Mouse (Mus musculus) ES-E14 (cell line): ENCODE data around the gene N4bp2l2. TPM values are rescaled to one million over a fixed set of nuclear protein-coding genes. Genes with fewer than 3 reads are reported as not detected.

Experiments used
- DNase-seq: peaks from one replicate; pipeline ENCODE4 v3.0.0-alpha.2; 2013; ENCODE audit warnings: low read depth, low spot score
- H3K27ac ChIP-seq: 2 replicates; pipeline ENCODE4 v1.5.1; 2012; ENCODE audit warnings: low read depth, mild to moderate bottlenecking, low read length, moderate library complexity, mixed read lengths; ENCODE audit not compliant: poor library complexity, insufficient read depth, severe bottlenecking
- H3K36me3 ChIP-seq: 2 replicates; pipeline ENCODE4 v1.6.1; 2012; ENCODE audit warnings: mild to moderate bottlenecking, low read length, moderate library complexity, mixed read lengths; ENCODE audit not compliant: control insufficient read depth, poor library complexity, insufficient read depth, severe bottlenecking
- H3K4me1 ChIP-seq, 2 experiments: fragments of 150-350 bp in 1 of 2; sonication (generic) in 1 of 2; 2 replicates each; pipeline ENCODE4 v1.6.1; 2012; ENCODE audit warnings: low read length in 2 of 2, mild to moderate bottlenecking in 1 of 2, mixed read lengths in 1 of 2; ENCODE audit not compliant: control insufficient read depth in 2 of 2, insufficient read depth in 2 of 2, poor library complexity in 1 of 2
- H3K4me3 ChIP-seq, 2 experiments: fragments of 150-350 bp in 1 of 2; sonication (generic) in 1 of 2; 2 replicates each; pipeline ENCODE4 v1.5.1; 2012; ENCODE audit warnings: low read length in 2 of 2, low read depth in 1 of 2, mild to moderate bottlenecking in 1 of 2, mixed read lengths in 1 of 2; ENCODE audit not compliant: insufficient read depth in 1 of 2, poor library complexity in 1 of 2, severe bottlenecking in 1 of 2
- H3K9ac ChIP-seq: 2 replicates; pipeline ENCODE4 v1.6.1; 2012; ENCODE audit warnings: low read depth, mild to moderate bottlenecking, low read length, mixed read lengths; ENCODE audit not compliant: poor library complexity, insufficient read depth, severe bottlenecking
- H3K9me3 ChIP-seq: fragments of 150-350 bp; sonication (generic); 2 replicates; pipeline ENCODE4 v1.6.1; 2012; ENCODE audit warnings: low read depth, mild to moderate bottlenecking, low read length; ENCODE audit not compliant: control insufficient read depth, insufficient read depth
- CHD2 ChIP-seq: IDR thresholded peaks from 2 replicates; pipeline ENCODE4 v1.6.1; 2014; ENCODE audit warnings: mild to moderate bottlenecking, low read depth, low read length, inconsistent platforms
- HCFC1 ChIP-seq: IDR thresholded peaks from 2 replicates; pipeline ENCODE4 v1.6.1; 2012; ENCODE audit warnings: low read length, inconsistent platforms, borderline replicate concordance; ENCODE audit not compliant: insufficient read depth
- MAFK ChIP-seq: IDR thresholded peaks from 2 replicates; pipeline ENCODE4 v1.6.1; 2014; ENCODE audit warnings: mild to moderate bottlenecking, low read depth, low read length, inconsistent platforms; ENCODE audit not compliant: insufficient read depth
- ZC3H11A ChIP-seq: IDR thresholded peaks from 2 replicates; pipeline ENCODE4 v1.6.1; 2012; ENCODE audit warnings: low read depth, mild to moderate bottlenecking, inconsistent platforms, low read length, borderline replicate concordance
- ZNF384 ChIP-seq: IDR thresholded peaks from 2 replicates; pipeline ENCODE4 v1.6.1; 2012; ENCODE audit warnings: low read depth, low read length, inconsistent platforms
- in situ Hi-C, 2 experiments: fragments of 600-800 bp; cut with MboI; formaldehyde crosslinking; loops; one replicate each; pipeline ENCODE4 v1.15.1; 2025; ENCODE audit warnings: low sequenced_read_pairs in 2 of 2, inconsistent platforms in 1 of 2; ENCODE audit not compliant: unreplicated experiment in 2 of 2
- total RNA-seq: library from RNA; depleted of rRNA; stranded (reverse); fragments of 300-350 nt; gene quantifications from 2 replicates; pipeline ENCODE4 v1.2.3, GENCODE M21; 2012

N4bp2l2 gene
- total RNA-seq, 1 experiment, result 58.4 TPM

- no peak overlapping the region for H3K4me3 ChIP-seq
- no peak for TF ChIP-seq ZC3H11A
- TF ChIP-seq HCFC1, result no peak
- no peak for TF ChIP-seq ZNF384
- no peak for TF ChIP-seq CHD2
- no peak for TF ChIP-seq MAFK
- no peaks in the 10 kb centered on the region; the same call in 1 of the 2 replicates for H3K36me3 ChIP-seq
- H3K9me3 ChIP-seq, result no peaks in the 10 kb centered on the region
- H3K27ac ChIP-seq, result no peak overlapping the region
- no peak overlapping the region for H3K9ac ChIP-seq
- H3K4me1 ChIP-seq, result no peaks in the 10 kb centered on the region
- in situ Hi-C loops, result no loop called here
- DNase-seq, result no peak
These were observed 36.3 kb downstream of the N4bp2l2 start for GRCm38 (mm10) chr5:150629692-150630091.

GRCm38 (mm10) chr5:150629272-150629671 lies 36.7 kb downstream of the N4bp2l2 start:
- DNase-seq, result no peak
- in situ Hi-C loops, result no loop called here
- Histone ChIP-seq H3K36me3 (no peaks in the 10 kb centered on the region; the same call in 1 of the 2 replicates), H3K27ac (no peak overlapping the region), H3K9me3 (no peaks in the 10 kb centered on the region), H3K4me3 (no peak overlapping the region), H3K9ac (no peak overlapping the region), H3K4me1 (no peaks in the 10 kb centered on the region)
- TF ChIP-seq ZC3H11A (no peak), MAFK (no peak), HCFC1 (no peak), ZNF384 (no peak), CHD2 (no peak)

- Histone ChIP-seq H3K4me3 (no peak overlapping the region), H3K9ac (no peak overlapping the region), H3K9me3 (no peaks in the 10 kb centered on the region), H3K4me1 (no peaks in the 10 kb centered on the region), H3K27ac (no peak overlapping the region), H3K36me3 (no peaks in the 10 kb centered on the region; the same call in 1 of the 2 replicates)
- DNase-seq, result no peak
- TF ChIP-seq HCFC1 (no peak), MAFK (no peak), ZNF384 (no peak), CHD2 (no peak), ZC3H11A (no peak)
- in situ Hi-C loops, result no loop called here
These were observed 40.5 kb downstream of the N4bp2l2 start for GRCm38 (mm10) chr5:150625528-150625927.

- Histone ChIP-seq H3K27ac (no peak overlapping the region), H3K4me3 (no peak overlapping the region), H3K9me3 (no peaks in the 10 kb centered on the region), H3K9ac (no peak overlapping the region), H3K36me3 (no peaks in the 10 kb centered on the region; the same call in 1 of the 2 replicates), H3K4me1 (no peaks in the 10 kb centered on the region)
- TF ChIP-seq MAFK, result no peak
- no peak for TF ChIP-seq ZC3H11A
- no peak for TF ChIP-seq HCFC1
- no peak for TF ChIP-seq CHD2
- no peak for TF ChIP-seq ZNF384
- in situ Hi-C loops, result no loop called here
- DNase-seq, result no peak
These were observed 43.2 kb downstream of the N4bp2l2 start for GRCm38 (mm10) chr5:150622792-150623191.

- Histone ChIP-seq H3K4me1 (no peaks in the 10 kb centered on the region), H3K36me3 (no peaks in the 10 kb centered on the region; the same call in 1 of the 2 replicates), H3K4me3 (no peak overlapping the region), H3K9me3 (no peaks in the 10 kb centered on the region), H3K9ac (no peak overlapping the region), H3K27ac (no peak overlapping the region)
- TF ChIP-seq MAFK, result no peak
- TF ChIP-seq ZNF384, result no peak
- TF ChIP-seq CHD2, result no peak
- TF ChIP-seq ZC3H11A, result no peak
- TF ChIP-seq HCFC1, result no peak
- DNase-seq, result no peak
- in situ Hi-C loops, result no loop called here
These were observed 44.4 kb downstream of the N4bp2l2 start for GRCm38 (mm10) chr5:150621592-150621991.
